Mouse (Mus musculus): Measurements from ENCODE around the gene Hist1h4h. TPM values are rescaled to one million over a fixed set of nuclear protein-coding genes. Genes with fewer than 3 reads are reported as not detected.
"Not testable (repeated sequence)": the region's sequence is repeated elsewhere in the genome, so short reads cannot be mapped to it uniquely, and the experiment has no call there.

Gene Hist1h4h
- polyA plus RNA-seq, 2 experiments: 5.5 to 18.2 TPM

DNA sequence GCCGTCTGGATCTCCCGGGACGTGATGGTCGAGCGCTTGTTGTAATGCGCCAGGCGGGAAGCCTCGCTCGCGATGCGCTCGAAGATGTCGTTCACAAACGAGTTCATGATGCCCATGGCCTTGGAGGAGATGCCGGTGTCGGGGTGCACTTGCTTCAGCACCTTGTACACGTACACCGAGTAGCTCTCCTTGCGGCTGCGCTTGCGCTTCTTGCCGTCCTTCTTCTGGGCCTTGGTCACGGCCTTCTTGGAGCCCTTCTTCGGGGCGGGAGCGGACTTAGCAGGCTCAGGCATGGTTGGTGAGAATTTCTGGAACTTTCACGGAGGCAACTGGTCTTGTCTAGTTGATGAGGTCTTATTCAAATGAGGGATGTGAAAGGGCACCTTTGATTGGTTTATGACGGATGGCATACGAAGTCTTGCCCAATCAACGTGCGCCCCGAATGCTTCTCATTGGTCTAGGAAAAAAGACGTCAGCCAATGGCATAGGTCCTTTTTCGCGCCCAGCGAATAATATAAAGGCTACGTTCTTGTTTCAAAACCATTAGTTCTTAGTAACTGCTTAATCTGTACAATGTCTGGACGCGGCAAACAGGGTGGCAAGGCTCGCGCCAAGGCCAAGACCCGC lies 43.2 kb downstream of the Hist1h4h start, which contains the start of the genes Hist1h2bf and Hist1h2ad:
Hist1h2bf (minus strand) TSS at position 299 of the 627 bp plus-strand sequence.
Hist1h2ad (plus strand) TSS at position 484 of the 627 bp plus-strand sequence.
- not testable (repeated sequence) for H3K27me3 ChIP-seq (ENCODE audit: control insufficient read depth, insufficient read depth, low read length); H3K9me3 ChIP-seq (ENCODE audit: control insufficient read depth, low read length); H3K36me3 ChIP-seq (ENCODE audit: control insufficient read depth, insufficient read depth, low read length)
- 0% methylated on average over 29 of the region's 42 CpGs for WGBS
- peak; percentile 87 for ATAC-seq (ENCODE audit: low FRiP score, low read depth)
- peak; percentile 31; the same call in 1 of the 2 replicates for TF ChIP-seq POLR2A (IDR thresholded peaks at IDR 0.05; ENCODE audit: borderline replicate concordance, extremely low read depth, insufficient read depth, insufficient read length)
- peak; percentile 100 for DNase-seq (ENCODE audit: low spot score)
- peaks cover 21% of the 10 kb centered on the region for H3K4me1 ChIP-seq (ENCODE audit: control insufficient read depth, insufficient read depth, low read length)
- peak within 1 kb of the TSS; percentile 93 for H3K27ac ChIP-seq (replicated peaks; ENCODE audit: low read depth, low read length)
- H3K9ac ChIP-seq (ENCODE audit: low read depth, low read length, severe bottlenecking): peak within 1 kb of the TSS; percentile 58
- peak within 1 kb of the TSS; percentile 40 for H3K4me3 ChIP-seq (replicated peaks; ENCODE audit: low read length)
- peak within 1 kb of the TSS; percentile 63 for H3K4me2 ChIP-seq (replicated peaks; ENCODE audit: low read depth, low read length, severe bottlenecking)

DNA sequence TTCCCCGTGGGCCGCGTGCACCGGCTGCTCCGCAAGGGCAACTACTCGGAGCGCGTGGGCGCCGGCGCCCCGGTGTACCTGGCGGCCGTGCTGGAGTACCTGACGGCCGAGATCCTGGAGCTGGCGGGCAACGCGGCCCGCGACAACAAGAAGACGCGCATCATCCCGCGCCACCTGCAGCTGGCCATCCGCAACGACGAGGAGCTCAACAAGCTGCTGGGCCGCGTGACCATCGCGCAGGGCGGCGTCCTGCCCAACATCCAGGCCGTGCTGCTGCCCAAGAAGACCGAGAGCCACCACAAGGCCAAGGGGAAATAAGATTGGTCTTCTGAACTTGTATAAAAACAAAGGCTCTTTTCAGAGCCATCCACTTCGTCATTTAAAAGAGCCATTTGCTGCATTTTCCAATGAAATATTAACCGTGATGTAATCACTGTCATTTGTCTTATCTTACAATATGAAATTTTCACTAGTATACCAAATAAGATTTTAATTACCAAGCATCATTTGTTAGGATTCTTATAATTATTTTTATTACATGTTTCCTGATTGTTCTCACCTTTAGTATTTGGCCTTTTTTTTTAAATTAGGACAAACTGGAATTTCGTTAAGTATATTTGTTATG lies 43.8 kb downstream of the Hist1h4h start:
- 0 out of 2 replicates have a peak, but pooled peaks have one; percentile 55 for TF ChIP-seq POLR2A (IDR thresholded peaks at IDR 0.05; ENCODE audit: borderline replicate concordance, extremely low read depth, insufficient read depth, insufficient read length)
- H3K27me3 ChIP-seq (ENCODE audit: control insufficient read depth, insufficient read depth, low read length); DNase-seq (ENCODE audit: low spot score); ATAC-seq (ENCODE audit: low FRiP score, low read depth); H3K36me3 ChIP-seq (ENCODE audit: control insufficient read depth, insufficient read depth, low read length); H3K9me3 ChIP-seq (ENCODE audit: control insufficient read depth, low read length): not testable (repeated sequence)
- H3K4me2 ChIP-seq (replicated peaks; ENCODE audit: low read depth, low read length, severe bottlenecking): peak overlapping the region; percentile 63
- peak overlapping the region; percentile 93 for H3K27ac ChIP-seq (replicated peaks; ENCODE audit: low read depth, low read length)
- H3K4me3 ChIP-seq (replicated peaks; ENCODE audit: low read length): peak overlapping the region; percentile 40
- whole genome bisulfite sequencing: under 1% methylated on average over 5 of the region's 39 CpGs
- H3K4me1 ChIP-seq (ENCODE audit: control insufficient read depth, insufficient read depth, low read length): peaks cover 21% of the 10 kb centered on the region
- H3K9ac ChIP-seq (ENCODE audit: low read depth, low read length, severe bottlenecking): peak overlapping the region; percentile 58

DNA sequence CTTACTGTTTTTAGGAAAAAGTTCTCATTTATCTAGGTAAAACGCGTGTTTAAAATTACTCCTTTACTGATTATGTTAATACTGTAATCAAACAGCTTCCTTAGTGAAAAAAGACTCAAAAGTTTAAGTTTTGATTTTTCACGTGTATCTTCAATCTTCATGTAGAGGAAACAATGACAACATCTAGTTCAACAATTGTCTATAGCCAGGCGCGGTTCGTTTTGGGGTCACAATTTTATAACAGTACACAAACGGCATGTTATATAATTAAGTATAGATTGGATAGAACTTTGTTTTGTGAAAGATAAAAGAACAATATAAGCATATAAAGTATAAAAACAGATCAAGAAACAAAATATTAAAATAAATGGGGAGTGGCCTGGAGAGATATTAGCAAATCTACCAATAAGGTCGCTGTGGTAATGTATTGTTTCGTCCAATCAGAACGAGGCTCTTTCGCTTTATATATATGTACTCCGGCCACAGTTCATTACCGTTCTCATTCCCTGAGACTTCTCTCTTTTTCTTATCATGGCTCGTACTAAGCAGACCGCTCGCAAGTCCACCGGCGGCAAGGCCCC lies 44.5 kb downstream of the Hist1h4h start, which contains the start of gene Hist1h3d:
Hist1h3d (plus strand) TSS at position 493 of the 581 bp plus-strand sequence.
- H3K4me3 ChIP-seq (replicated peaks; ENCODE audit: low read length): peak within 1 kb of the TSS; percentile 40
- no peaks in the 10 kb centered on the region for H3K27me3 ChIP-seq (ENCODE audit: control insufficient read depth, insufficient read depth, low read length)
- WGBS: under 1% methylated on average over 18 of the region's 18 CpGs
- peak within 1 kb of the TSS; percentile 74 for H3K9ac ChIP-seq (ENCODE audit: low read depth, low read length, severe bottlenecking)
- ATAC-seq (ENCODE audit: low FRiP score, low read depth) (peak; percentile 72), DNase-seq (ENCODE audit: low spot score) (peak; percentile 98)
- H3K4me1 ChIP-seq (ENCODE audit: control insufficient read depth, insufficient read depth, low read length): peaks cover 19% of the 10 kb centered on the region
- peak within 1 kb of the TSS; percentile 87 for H3K27ac ChIP-seq (replicated peaks; ENCODE audit: low read depth, low read length)
- H3K36me3 ChIP-seq (ENCODE audit: control insufficient read depth, insufficient read depth, low read length): no peaks in the 10 kb centered on the region
- TF ChIP-seq POLR2A (IDR thresholded peaks at IDR 0.05; ENCODE audit: borderline replicate concordance, extremely low read depth, insufficient read depth, insufficient read length): no peak
- H3K9me3 ChIP-seq (ENCODE audit: control insufficient read depth, low read length): no peaks in the 10 kb centered on the region
- peak within 1 kb of the TSS; percentile 63 for H3K4me2 ChIP-seq (replicated peaks; ENCODE audit: low read depth, low read length, severe bottlenecking)

DNA sequence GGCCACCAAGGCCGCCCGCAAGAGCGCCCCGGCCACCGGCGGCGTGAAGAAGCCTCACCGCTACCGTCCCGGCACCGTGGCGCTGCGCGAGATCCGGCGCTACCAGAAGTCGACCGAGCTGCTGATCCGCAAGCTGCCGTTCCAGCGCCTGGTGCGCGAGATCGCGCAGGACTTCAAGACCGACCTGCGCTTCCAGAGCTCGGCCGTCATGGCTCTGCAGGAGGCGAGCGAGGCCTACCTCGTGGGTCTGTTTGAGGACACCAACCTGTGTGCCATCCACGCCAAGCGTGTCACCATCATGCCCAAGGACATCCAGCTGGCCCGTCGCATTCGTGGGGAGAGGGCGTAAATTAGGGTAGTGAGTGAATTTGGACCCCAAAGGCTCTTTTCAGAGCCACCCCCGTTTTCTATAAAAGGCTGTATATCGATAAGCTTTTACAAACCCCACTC lies 45.0 kb downstream of the Hist1h4h start:
- H3K9me3 ChIP-seq (ENCODE audit: control insufficient read depth, low read length): not testable (repeated sequence)
- 1% methylated on average over 8 of the region's 40 CpGs for WGBS

DNA sequence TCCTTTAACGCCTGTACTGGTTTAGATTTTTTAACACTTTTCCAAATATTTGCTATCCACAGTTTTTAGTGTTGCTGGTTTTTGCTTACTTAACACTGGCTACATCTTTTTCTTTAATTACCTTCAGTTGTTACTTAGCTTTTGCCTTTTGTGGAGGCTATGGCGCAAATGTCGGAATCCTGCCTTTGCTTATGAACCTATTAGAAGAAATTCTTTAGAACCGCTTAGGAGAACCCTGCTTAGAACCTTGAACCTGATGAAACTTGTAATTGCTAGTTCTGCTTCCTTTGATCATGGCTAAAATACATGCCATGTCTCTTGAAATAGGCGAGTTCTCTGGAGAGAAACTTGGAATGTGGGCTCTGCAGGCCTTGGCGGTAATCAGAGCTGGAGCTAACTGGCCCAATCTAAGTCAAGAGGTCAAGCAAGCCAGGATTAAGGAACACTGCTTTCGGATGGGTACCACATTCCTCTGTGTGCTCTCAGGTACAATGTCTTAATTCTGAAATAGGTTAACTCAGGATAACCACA lies 45.6 kb downstream of the Hist1h4h start:
- Histone ChIP-seq H3K36me3 (ENCODE audit: control insufficient read depth, insufficient read depth, low read length) (no peaks in the 10 kb centered on the region), H3K4me3 (replicated peaks; ENCODE audit: low read length) (peak overlapping the region; percentile 40), H3K27ac (replicated peaks; ENCODE audit: low read depth, low read length) (peak overlapping the region; percentile 87), H3K4me1 (ENCODE audit: control insufficient read depth, insufficient read depth, low read length) (peaks cover 23% of the 10 kb centered on the region), H3K27me3 (ENCODE audit: control insufficient read depth, insufficient read depth, low read length) (no peaks in the 10 kb centered on the region), H3K9me3 (ENCODE audit: control insufficient read depth, low read length) (no peaks in the 10 kb centered on the region), H3K9ac (ENCODE audit: low read depth, low read length, severe bottlenecking) (peak overlapping the region; percentile 74), H3K4me2 (replicated peaks; ENCODE audit: low read depth, low read length, severe bottlenecking) (peak overlapping the region; percentile 63)
- WGBS: 3% methylated on average over 7 of the region's 7 CpGs
- ATAC-seq (ENCODE audit: low FRiP score, low read depth) (no peak), DNase-seq (ENCODE audit: low spot score) (no peak)
- peak; percentile 60; the same call in 1 of the 2 replicates for TF ChIP-seq POLR2A (IDR thresholded peaks at IDR 0.05; ENCODE audit: borderline replicate concordance, extremely low read depth, insufficient read depth, insufficient read length)

More for the DNA sequence above, 45.0 kb downstream of the Hist1h4h start:
- H3K36me3 ChIP-seq (ENCODE audit: control insufficient read depth, insufficient read depth, low read length); ATAC-seq (ENCODE audit: low FRiP score, low read depth); DNase-seq (ENCODE audit: low spot score); H3K27me3 ChIP-seq (ENCODE audit: control insufficient read depth, insufficient read depth, low read length): not testable (repeated sequence)
- peak overlapping the region; percentile 74 for H3K9ac ChIP-seq (ENCODE audit: low read depth, low read length, severe bottlenecking)
- peak overlapping the region; percentile 40 for H3K4me3 ChIP-seq (replicated peaks; ENCODE audit: low read length)
- peaks cover 21% of the 10 kb centered on the region for H3K4me1 ChIP-seq (ENCODE audit: control insufficient read depth, insufficient read depth, low read length)
- H3K27ac ChIP-seq (replicated peaks; ENCODE audit: low read depth, low read length): peak overlapping the region; percentile 87
- H3K4me2 ChIP-seq (replicated peaks; ENCODE audit: low read depth, low read length, severe bottlenecking): peak overlapping the region; percentile 63

All from limb, embryonic 14.5 days (tissue).